Mouse (Mus musculus): Measurements from ENCODE around the gene Npas2. TPM values are rescaled to one million over a fixed set of nuclear protein-coding genes. Genes with fewer than 3 reads are reported as not detected.

Gene Npas2
- polyA plus RNA-seq, 1 experiment, result 9.6 TPM

DNA sequence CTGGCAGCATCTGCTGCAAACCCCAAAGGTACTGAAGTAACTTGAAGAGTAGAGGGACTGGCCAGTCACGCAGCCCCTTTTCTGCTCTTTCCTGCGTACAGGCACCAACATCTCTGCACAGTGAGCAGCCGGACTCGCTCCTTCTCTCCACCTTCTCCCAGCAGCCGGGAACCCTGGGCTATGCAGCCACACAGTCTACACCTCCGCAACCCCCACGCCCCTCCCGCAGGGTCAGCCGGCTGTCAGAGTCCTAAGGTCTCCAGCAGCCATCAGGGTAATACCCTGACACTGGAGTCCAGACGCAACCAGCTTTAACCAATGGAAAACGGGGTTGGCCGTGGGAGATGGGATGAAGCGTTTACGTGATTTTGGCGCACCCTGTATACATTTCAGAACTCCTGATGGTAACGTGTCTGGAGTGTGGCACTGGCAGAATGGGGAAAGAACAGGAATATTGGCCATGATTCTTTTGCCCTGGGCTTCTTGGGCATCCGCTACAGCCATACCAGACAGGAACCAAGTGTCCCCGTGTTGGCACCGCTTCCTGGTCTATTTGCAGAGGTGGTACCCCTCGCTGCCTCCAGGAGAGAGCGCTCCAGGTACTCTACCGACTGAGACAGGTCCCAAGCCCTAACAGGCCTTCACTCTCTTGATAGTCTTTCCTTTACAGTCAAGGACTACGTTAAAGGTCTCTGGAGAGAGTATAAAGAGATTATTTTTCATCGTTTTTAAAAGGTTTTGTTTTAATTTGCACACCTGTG lies 168.4 kb downstream of the Npas2 start:
- Histone ChIP-seq H3K4me3 (replicated peaks; ENCODE audit: extremely low read depth, low read depth, low read length) (no peak overlapping the region), H3K4me1 (ENCODE audit: control insufficient read depth, insufficient read depth, low read length) (peaks cover under 1% of the 10 kb centered on the region; the same call in 1 of the 2 replicates)
- no peak for DNase-seq
- 43% methylated on average over 24 of the region's 24 CpGs for WGBS
- TF ChIP-seq CTCF (IDR thresholded peaks at IDR 0.05; ENCODE audit: insufficient read depth, low read length) (peak; percentile 16; the same call in 1 of the 2 replicates), POLR2A (IDR thresholded peaks at IDR 0.05; ENCODE audit: borderline replicate concordance, extremely low read depth, low read depth, low read length) (no peak)

DNA sequence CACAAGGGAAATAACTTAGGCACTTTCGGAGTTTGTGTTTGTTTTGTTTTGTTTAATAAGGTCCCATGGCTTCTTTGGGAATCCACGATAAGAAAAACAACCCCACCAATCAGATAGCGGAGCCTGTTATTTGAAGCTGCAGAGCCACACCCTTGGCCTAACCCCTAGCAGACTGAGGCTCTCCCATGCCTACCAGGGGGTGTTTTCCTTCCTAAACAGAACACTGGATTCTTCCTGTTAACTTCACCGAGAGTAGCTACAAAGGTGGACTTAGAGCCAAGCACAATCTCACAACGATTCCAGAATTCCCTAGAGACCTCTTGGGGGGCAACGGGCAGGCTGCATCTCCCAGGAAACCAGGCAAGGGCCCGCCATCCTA lies 169.0 kb downstream of the Npas2 start:
- TF ChIP-seq POLR2A (IDR thresholded peaks at IDR 0.05; ENCODE audit: borderline replicate concordance, extremely low read depth, low read depth, low read length) (no peak), CTCF (IDR thresholded peaks at IDR 0.05; ENCODE audit: insufficient read depth, low read length) (no peak)
- DNase-seq, result no peak
- WGBS, result 49% methylated on average over 7 of the region's 7 CpGs
- no peak overlapping the region for H3K4me3 ChIP-seq (replicated peaks; ENCODE audit: extremely low read depth, low read depth, low read length)
- H3K4me1 ChIP-seq (ENCODE audit: control insufficient read depth, insufficient read depth, low read length), result peaks cover 2% of the 10 kb centered on the region; the same call in 1 of the 2 replicates

DNA sequence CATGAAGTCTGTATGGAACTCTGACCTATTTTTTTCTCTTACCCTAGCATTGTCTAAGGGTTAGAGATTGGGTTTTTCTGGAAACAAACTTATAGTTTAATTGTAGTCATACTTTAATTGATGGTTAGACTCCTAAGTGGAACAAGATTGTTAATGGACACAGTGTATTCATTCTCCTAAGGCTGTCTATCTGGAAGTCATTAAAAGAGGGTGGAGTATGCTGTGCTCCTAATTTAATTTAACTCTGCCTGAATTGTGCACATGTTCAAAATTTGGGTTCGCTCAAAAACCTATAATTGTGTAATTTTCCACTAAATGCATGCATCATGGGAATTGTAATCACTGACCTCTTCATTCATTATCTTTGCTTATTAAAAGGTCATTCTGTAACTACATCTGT lies 172.0 kb downstream of the Npas2 start:
- peaks cover 9% of the 10 kb centered on the region; the same call in 1 of the 2 replicates for H3K4me1 ChIP-seq (ENCODE audit: control insufficient read depth, insufficient read depth, low read length)
- no peak for DNase-seq
- WGBS, result 85% methylated on average over 1 of the region's 1 CpGs
- TF ChIP-seq CTCF (IDR thresholded peaks at IDR 0.05; ENCODE audit: insufficient read depth, low read length) (no peak), POLR2A (IDR thresholded peaks at IDR 0.05; ENCODE audit: borderline replicate concordance, extremely low read depth, low read depth, low read length) (no peak)
- no peak overlapping the region for H3K4me3 ChIP-seq (replicated peaks; ENCODE audit: extremely low read depth, low read depth, low read length)

DNA sequence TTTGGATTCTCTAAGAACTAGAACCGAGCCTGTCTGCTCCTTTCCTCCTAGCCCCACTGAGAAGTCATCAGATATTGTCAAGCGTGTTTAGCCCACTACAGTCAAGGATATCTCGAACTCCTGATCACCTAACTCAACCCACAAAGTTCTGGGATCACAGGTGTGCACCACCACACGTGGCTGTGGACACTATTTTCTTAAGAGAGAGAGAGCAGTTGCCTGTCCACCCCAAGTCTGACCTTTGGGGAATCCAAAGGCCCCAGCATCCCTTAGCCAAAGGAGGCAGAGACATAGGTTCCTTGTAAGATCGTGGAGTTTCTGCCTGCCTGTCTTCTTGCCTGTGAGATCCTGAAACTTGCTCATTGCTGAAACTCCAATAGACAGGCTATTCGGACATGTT lies 173.5 kb downstream of the Npas2 start:
- WGBS, result 26% methylated on average over 6 of the region's 6 CpGs
- peaks cover 9% of the 10 kb centered on the region; the same call in 1 of the 2 replicates for H3K4me1 ChIP-seq (ENCODE audit: control insufficient read depth, insufficient read depth, low read length)
- peak overlapping the region; percentile 83 for H3K4me3 ChIP-seq (replicated peaks; ENCODE audit: extremely low read depth, low read depth, low read length)
- TF ChIP-seq CTCF (IDR thresholded peaks at IDR 0.05; ENCODE audit: insufficient read depth, low read length) (no peak), POLR2A (IDR thresholded peaks at IDR 0.05; ENCODE audit: borderline replicate concordance, extremely low read depth, low read depth, low read length) (no peak)
- DNase-seq, result peak; percentile 20

DNA sequence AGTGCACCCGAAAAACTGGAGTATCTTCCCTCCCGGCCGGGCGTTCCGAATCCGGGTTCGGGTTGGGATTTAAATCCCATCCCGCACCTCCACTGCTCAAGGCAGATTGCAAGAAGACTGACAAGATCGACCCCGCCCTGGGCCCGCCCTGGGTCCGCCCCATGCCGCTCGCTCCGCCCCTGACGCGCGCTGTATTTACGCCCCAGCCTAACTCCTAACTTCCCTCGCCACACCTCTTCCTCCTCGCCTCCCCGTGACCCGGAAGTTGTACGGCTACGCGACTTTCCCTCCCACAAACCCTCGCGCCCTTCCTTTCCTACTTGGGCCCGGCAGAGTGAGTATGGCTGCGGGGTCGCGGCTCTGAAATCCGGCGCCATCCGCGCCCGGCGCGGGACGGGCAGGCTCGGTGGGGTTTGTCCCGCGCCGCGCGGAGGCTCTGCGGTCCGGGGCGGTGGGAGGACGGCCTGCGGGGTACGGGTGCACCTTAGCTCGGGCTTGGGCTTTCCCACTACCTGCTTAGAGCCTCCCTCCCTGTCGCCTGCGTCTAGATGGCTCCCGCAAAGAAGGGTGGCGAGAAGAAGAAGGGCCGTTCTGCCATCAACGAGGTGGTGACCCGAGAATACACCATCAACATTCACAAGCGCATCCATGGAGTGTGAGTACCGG lies 174.2 kb downstream of the Npas2 start, which contains the start of gene Rpl31:
Gene Rpl31, plus strand, starts transcription at position 242 of the 666 bp plus-strand sequence.
- TF ChIP-seq POLR2A (IDR thresholded peaks at IDR 0.05; ENCODE audit: borderline replicate concordance, extremely low read depth, low read depth, low read length) (peak; percentile 78), CTCF (IDR thresholded peaks at IDR 0.05; ENCODE audit: insufficient read depth, low read length) (no peak)
- peak; percentile 98 for DNase-seq
- Histone ChIP-seq H3K4me3 (replicated peaks; ENCODE audit: extremely low read depth, low read depth, low read length) (peak within 1 kb of the TSS; percentile 83), H3K4me1 (ENCODE audit: control insufficient read depth, insufficient read depth, low read length) (peaks cover 9% of the 10 kb centered on the region; the same call in 1 of the 2 replicates)
- under 1% methylated on average over 62 of the region's 62 CpGs for WGBS

DNA sequence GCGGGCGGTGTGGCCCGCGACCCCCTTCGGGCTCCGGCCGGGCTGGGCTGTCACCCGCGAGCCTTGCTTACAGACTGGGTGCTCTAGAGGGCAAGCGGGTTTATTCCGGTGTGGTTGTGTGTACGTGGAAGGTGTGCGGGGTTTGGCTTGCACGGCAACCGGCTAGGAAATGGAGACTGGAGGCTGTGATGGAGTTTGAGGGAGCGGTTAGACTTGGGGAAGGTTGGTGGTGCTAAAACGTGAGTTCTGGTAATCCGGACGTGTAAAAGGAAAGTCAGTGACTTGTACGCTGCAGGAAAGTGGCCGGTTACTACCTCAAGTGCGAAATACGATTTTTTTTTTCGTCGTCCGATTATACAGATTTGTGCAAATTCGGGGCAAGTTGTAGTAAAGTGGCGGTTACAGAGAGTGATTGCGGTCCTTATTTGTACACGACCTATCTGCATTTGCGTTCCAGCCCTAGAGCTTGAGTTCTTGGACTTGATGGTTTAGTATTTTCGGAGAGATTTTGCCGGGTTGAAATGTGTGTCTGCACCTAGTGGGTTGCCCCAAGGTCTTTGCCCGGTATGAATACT lies 174.8 kb downstream of the Npas2 start:
- under 1% methylated on average over 34 of the region's 34 CpGs for WGBS
- H3K4me3 ChIP-seq (replicated peaks; ENCODE audit: extremely low read depth, low read depth, low read length), result peak overlapping the region; percentile 72
- DNase-seq, result no peak
- peaks cover 9% of the 10 kb centered on the region; the same call in 1 of the 2 replicates for H3K4me1 ChIP-seq (ENCODE audit: control insufficient read depth, insufficient read depth, low read length)
- no peak for TF ChIP-seq CTCF (IDR thresholded peaks at IDR 0.05; ENCODE audit: insufficient read depth, low read length)
- TF ChIP-seq POLR2A (IDR thresholded peaks at IDR 0.05; ENCODE audit: borderline replicate concordance, extremely low read depth, low read depth, low read length), result no peak

DNA sequence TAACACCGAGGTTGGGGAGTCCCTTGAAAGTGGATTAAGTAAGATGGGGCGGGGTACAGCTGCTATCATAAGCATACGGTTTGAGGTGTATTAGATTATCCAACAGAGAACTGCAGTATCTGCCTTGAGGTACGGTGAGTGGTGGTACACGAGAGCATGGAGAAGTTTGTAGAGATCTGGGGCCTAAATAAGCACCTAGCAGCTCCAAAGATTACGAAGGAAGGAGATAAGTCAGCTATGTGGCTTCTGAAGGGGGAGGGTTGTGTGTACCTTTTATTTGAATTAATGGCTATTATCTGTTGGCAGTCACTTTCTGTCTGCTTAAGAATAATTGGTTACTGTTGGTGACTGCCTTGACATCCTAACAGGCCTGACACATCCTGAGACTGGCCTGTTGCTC lies 176.9 kb downstream of the Npas2 start:
- TF ChIP-seq CTCF (IDR thresholded peaks at IDR 0.05; ENCODE audit: insufficient read depth, low read length), result no peak
- no peak for TF ChIP-seq POLR2A (IDR thresholded peaks at IDR 0.05; ENCODE audit: borderline replicate concordance, extremely low read depth, low read depth, low read length)
- H3K4me3 ChIP-seq (replicated peaks; ENCODE audit: extremely low read depth, low read depth, low read length), result no peak overlapping the region
- peaks cover 9% of the 10 kb centered on the region; the same call in 1 of the 2 replicates for H3K4me1 ChIP-seq (ENCODE audit: control insufficient read depth, insufficient read depth, low read length)
- WGBS, result 79% methylated on average over 6 of the region's 6 CpGs
- no peak for DNase-seq

DNA sequence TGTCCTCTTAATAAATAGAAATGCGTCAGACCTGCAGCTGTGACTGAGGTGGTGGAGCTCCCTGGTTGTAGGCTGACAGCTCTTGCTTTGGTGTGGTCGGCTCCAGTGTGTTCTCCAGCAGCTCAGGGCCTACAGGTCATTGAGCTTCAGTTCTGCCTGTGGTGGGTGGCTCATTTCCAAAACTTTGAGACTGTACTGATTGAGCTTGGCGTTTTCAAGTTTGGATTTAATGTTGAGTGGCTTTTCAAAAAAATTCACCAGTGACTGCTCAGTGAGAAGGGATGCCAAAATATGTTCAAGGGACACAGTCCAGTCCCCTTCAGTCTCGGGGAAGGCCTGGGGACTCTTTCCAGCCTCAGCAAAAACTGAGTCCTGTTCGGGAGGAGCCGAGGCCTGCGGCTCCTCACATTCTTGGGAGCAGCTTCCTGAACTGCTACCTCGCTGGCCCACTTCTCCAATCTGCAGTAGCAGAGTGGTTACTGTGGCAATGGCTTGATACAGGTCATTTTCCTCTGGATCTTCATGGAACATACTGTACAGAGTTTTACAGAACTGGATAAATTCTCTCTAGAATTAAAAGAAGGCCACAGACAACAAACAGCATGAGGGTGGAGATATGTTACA lies 178.8 kb downstream of the Npas2 start:
- H3K4me1 ChIP-seq (ENCODE audit: control insufficient read depth, insufficient read depth, low read length), result peaks cover 7% of the 10 kb centered on the region; the same call in 1 of the 2 replicates
- TF ChIP-seq POLR2A (IDR thresholded peaks at IDR 0.05; ENCODE audit: borderline replicate concordance, extremely low read depth, low read depth, low read length) (no peak), CTCF (IDR thresholded peaks at IDR 0.05; ENCODE audit: insufficient read depth, low read length) (no peak)
- WGBS, result 69% methylated on average over 8 of the region's 8 CpGs
- H3K4me3 ChIP-seq (replicated peaks; ENCODE audit: extremely low read depth, low read depth, low read length), result no peak overlapping the region
- no peak for DNase-seq

DNA sequence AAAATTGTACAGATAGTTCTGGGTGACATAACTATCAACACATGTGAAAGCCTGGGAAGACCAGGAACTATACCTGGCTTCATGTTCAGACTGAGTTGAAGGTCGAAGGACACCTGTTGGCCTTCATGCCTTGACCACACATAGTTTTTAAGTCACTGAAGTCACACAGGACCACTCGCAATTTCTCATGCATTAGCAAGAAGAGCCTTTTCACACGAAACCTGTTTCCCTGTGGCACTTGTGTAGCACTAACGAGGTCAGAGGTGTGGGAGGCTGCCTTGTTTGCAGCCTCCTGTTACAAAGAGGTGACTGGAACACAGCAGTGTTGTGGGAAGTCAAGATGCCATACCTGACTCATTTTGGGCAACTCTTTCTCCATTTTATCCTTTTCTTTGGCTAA lies 179.8 kb downstream of the Npas2 start:
- DNase-seq, result no peak
- Histone ChIP-seq H3K4me3 (replicated peaks; ENCODE audit: extremely low read depth, low read depth, low read length) (no peak overlapping the region), H3K4me1 (ENCODE audit: control insufficient read depth, insufficient read depth, low read length) (peaks cover 7% of the 10 kb centered on the region; the same call in 1 of the 2 replicates)
- no peak for TF ChIP-seq POLR2A (IDR thresholded peaks at IDR 0.05; ENCODE audit: borderline replicate concordance, extremely low read depth, low read depth, low read length)
- TF ChIP-seq CTCF (IDR thresholded peaks at IDR 0.05; ENCODE audit: insufficient read depth, low read length), result no peak
- 71% methylated on average over 4 of the region's 4 CpGs for WGBS

Data from lung, adult 2 months (tissue).